In genomic region chr8:121089631-121090380, GRCm38 (mm10) we compare ENCODE assay signal across 16 mouse cellular contexts. TPM values are rescaled to one million over a fixed set of nuclear protein-coding genes. Genes with fewer than 3 reads are reported as not detected.
A peak's percentile ranks its signal among the peaks of the same experiment; 100 is the strongest.
DNase-seq lines count a peak whose midpoint lies in the region; ATAC-seq and TF ChIP-seq lines count a peak whose summit lies in the region.
"Had no signal": no experiment of that assay in that cellular context is flagged by ENCODE, and none has a peak within 500 bp of the region (broad histone marks: within the 10 kb centered on the region; RNA-seq: fewer than 3 reads in every experiment).

No protein-coding gene starts in this region.

- DNase-seq in embryo, embryonic 10.5 days (ENCODE audit: low spot score): peak; percentile 44
- DNase-seq in embryo, embryonic 9.5 days (ENCODE audit: extremely low spot score): no peak
- DNase-seq in midbrain, embryonic 10.5 days (ENCODE audit: low spot score): no peak
- no peak for DNase-seq in midbrain, postnatal 0 days (ENCODE audit: low spot score)
- DNase-seq in left cerebral cortex, postnatal 25 days (ENCODE audit: low spot score in 2 of 2): no peak
- DNase-seq: adrenal gland, adult 2 months; cerebellum, adult 11-12 months; kidney, adult 9 months had no signal

- no peak for TF ChIP-seq CTCF in midbrain, postnatal 0 days (IDR thresholded peaks at IDR 0.05)

- H3K9ac ChIP-seq in midbrain, postnatal 0 days (replicated peaks; ENCODE audit: low read length, poor library complexity, severe bottlenecking): no peak overlapping the region
- H3K9ac ChIP-seq in liver, embryonic 12.5 days: no peak overlapping the region
- peak overlapping the region; percentile 88 for H3K9ac ChIP-seq in stomach, embryonic 16.5 days (ENCODE audit: low read length)
- H3K9ac ChIP-seq in kidney, embryonic 15.5 days: no peak overlapping the region

- H3K4me2 ChIP-seq in midbrain, postnatal 0 days (ENCODE audit: low read depth, low read length, poor library complexity, severe bottlenecking): no peak overlapping the region
- 0 out of 2 replicates have a peak overlapping the region, but pooled peaks have one; percentile 36 for H3K4me2 ChIP-seq in liver, embryonic 12.5 days
- peak overlapping the region; percentile 67 for H3K4me2 ChIP-seq in stomach, embryonic 16.5 days (ENCODE audit: low read depth, low read length)
- no peak overlapping the region for H3K4me2 ChIP-seq in kidney, embryonic 15.5 days

- no peaks in the 10 kb centered on the region for H3K9me3 ChIP-seq in midbrain, embryonic 10.5 days (replicated peaks)
- H3K9me3 ChIP-seq in midbrain, postnatal 0 days (ENCODE audit: low read length): no peaks in the 10 kb centered on the region
- H3K9me3 ChIP-seq in liver, embryonic 12.5 days (replicated peaks): no peaks in the 10 kb centered on the region
- H3K9me3 ChIP-seq in stomach, embryonic 16.5 days (replicated peaks; ENCODE audit: control insufficient read depth, low read length): no peaks in the 10 kb centered on the region
- H3K9me3 ChIP-seq in kidney, embryonic 15.5 days (replicated peaks): no peaks in the 10 kb centered on the region

- WGBS in midbrain, embryonic 10.5 days: 4% methylated on average over 32 of the region's 32 CpGs
- 4% methylated on average over 32 of the region's 32 CpGs for WGBS in midbrain, postnatal 0 days
- 13% methylated on average over 32 of the region's 32 CpGs for WGBS in liver, embryonic 12.5 days (ENCODE audit: insufficient replicate concordance)
- 10% methylated on average over 32 of the region's 32 CpGs for WGBS in stomach, embryonic 16.5 days
- 7% methylated on average over 32 of the region's 32 CpGs for WGBS in kidney, embryonic 15.5 days

- peaks cover 98% of the 10 kb centered on the region for H3K27me3 ChIP-seq in midbrain, embryonic 10.5 days (ENCODE audit: low read depth, poor library complexity, severe bottlenecking)
- peaks cover 77% of the 10 kb centered on the region for H3K27me3 ChIP-seq in midbrain, postnatal 0 days (ENCODE audit: insufficient read depth, low read length)
- peaks cover 95% of the 10 kb centered on the region for H3K27me3 ChIP-seq in liver, embryonic 12.5 days (replicated peaks)
- H3K27me3 ChIP-seq in stomach, embryonic 16.5 days (ENCODE audit: control insufficient read depth, insufficient read depth, low read length): peaks cover 53% of the 10 kb centered on the region
- peaks cover 99% of the 10 kb centered on the region for H3K27me3 ChIP-seq in kidney, embryonic 15.5 days

- no peaks in the 10 kb centered on the region for H3K36me3 ChIP-seq in midbrain, embryonic 10.5 days
- no peaks in the 10 kb centered on the region for H3K36me3 ChIP-seq in midbrain, postnatal 0 days (ENCODE audit: insufficient read depth, low read length)
- no peaks in the 10 kb centered on the region for H3K36me3 ChIP-seq in liver, embryonic 12.5 days
- H3K36me3 ChIP-seq in stomach, embryonic 16.5 days (ENCODE audit: control insufficient read depth, insufficient read depth, low read length): no peaks in the 10 kb centered on the region; the same call in 1 of the 2 replicates
- no peaks in the 10 kb centered on the region for H3K36me3 ChIP-seq in kidney, embryonic 15.5 days

- intact Hi-C loops in left cerebral cortex, postnatal 25 days (cut with DNase I): loop anchor here (5.0 kb wide), 1 partner anchor 118 kb away; no protein-coding TSS in a partner anchor

- no peak for ATAC-seq in midbrain, postnatal 0 days (ENCODE audit: low FRiP score)
- ATAC-seq in liver, embryonic 12.5 days: no peak
- no peak for ATAC-seq in stomach, embryonic 16.5 days (ENCODE audit: insufficient read depth, low FRiP score)
- ATAC-seq in kidney, embryonic 15.5 days (replicated peaks; ENCODE audit: low FRiP score): no peak

- peaks cover 18% of the 10 kb centered on the region for H3K4me1 ChIP-seq in midbrain, embryonic 10.5 days
- H3K4me1 ChIP-seq in midbrain, postnatal 0 days (ENCODE audit: insufficient read depth, low read length): no peaks in the 10 kb centered on the region
- 0 out of 2 replicates have a peak, but pooled peaks cover 3% of the 10 kb centered on the region for H3K4me1 ChIP-seq in liver, embryonic 12.5 days
- peaks cover 8% of the 10 kb centered on the region; the same call in 1 of the 2 replicates for H3K4me1 ChIP-seq in stomach, embryonic 16.5 days (ENCODE audit: control insufficient read depth, insufficient read depth, low read length)
- H3K4me1 ChIP-seq in kidney, embryonic 15.5 days: peaks cover 26% of the 10 kb centered on the region

- no peak overlapping the region for H3K27ac ChIP-seq in midbrain, embryonic 10.5 days (replicated peaks)
- no peak overlapping the region for H3K27ac ChIP-seq in midbrain, postnatal 0 days (ENCODE audit: low read depth, low read length)
- H3K27ac ChIP-seq in liver, embryonic 12.5 days: no peak overlapping the region
- peak overlapping the region; percentile 77 for H3K27ac ChIP-seq in stomach, embryonic 16.5 days (ENCODE audit: low read length)
- no peak overlapping the region for H3K27ac ChIP-seq in kidney, embryonic 15.5 days
- H3K27ac ChIP-seq: macrophage had no signal

- 0 out of 2 replicates have a peak overlapping the region, but pooled peaks have one; percentile 6 for H3K4me3 ChIP-seq in midbrain, embryonic 10.5 days
- no peak overlapping the region for H3K4me3 ChIP-seq in midbrain, postnatal 0 days (ENCODE audit: low read depth, low read length)
- peak overlapping the region; percentile 9; the same call in 1 of the 2 replicates for H3K4me3 ChIP-seq in liver, embryonic 12.5 days
- H3K4me3 ChIP-seq in stomach, embryonic 16.5 days (replicated peaks; ENCODE audit: low read length): peak overlapping the region; percentile 70
- no peak overlapping the region for H3K4me3 ChIP-seq in kidney, embryonic 15.5 days (replicated peaks)
- H3K4me3 ChIP-seq: erythroblast, embryonic 14.5 days; myocyte had no signal

RNA-seq across cellular contexts. Expression of gene Foxf1, which starts 5.6 kb away (rescaled TPM):
- polyA plus RNA-seq in midbrain, embryonic 10.5 days (2016; fragmentation: Nextera tagmentation; extraction: Ambion mirVana): 0.17 and 1.1 TPM in 2 replicates
- 0.71 and 3.5 TPM in 2 replicates for total RNA-seq in midbrain, postnatal 0 days (2014; rRNA removed)
- polyA plus RNA-seq in midbrain, postnatal 0 days (2015; fragmentation: Nextera tagmentation; extraction: Ambion mirVana): 1.5 and 1.6 TPM in 2 replicates
- polyA plus RNA-seq in liver, embryonic 12.5 days (2016; fragmentation: Nextera tagmentation; extraction: Ambion mirVana): 14.9 and 16.9 TPM in 2 replicates
- 98.1 and 101 TPM in 2 replicates for polyA plus RNA-seq in stomach, embryonic 16.5 days (2015; fragmentation: Nextera tagmentation; extraction: Ambion mirVana)
- total RNA-seq in left cerebral cortex, postnatal 25 days (2021): 1 to 10 TPM in 1 of 2 experiments, under 1 TPM in 1; 0.87 to 1.1 TPM
- polyA plus RNA-seq in kidney, embryonic 15.5 days (2015; fragmentation: Nextera tagmentation; extraction: Ambion mirVana): 1.6 and 5.2 TPM in 2 replicates
- total RNA-seq: MEL had no signal
- polyA plus RNA-seq: erythroblast, embryonic 14.5 days; myocyte had no signal

RNA-seq across cellular contexts. Expression of gene Mthfsd, which starts 18.4 kb away (rescaled TPM):
- 66.3 and 66.8 TPM in 2 replicates for polyA plus RNA-seq in midbrain, embryonic 10.5 days (2016; fragmentation: Nextera tagmentation; extraction: Ambion mirVana)
- 53.4 and 67.1 TPM in 2 replicates for total RNA-seq in midbrain, postnatal 0 days (2014; rRNA removed)
- 34.6 and 37.2 TPM in 2 replicates for polyA plus RNA-seq in midbrain, postnatal 0 days (2015; fragmentation: Nextera tagmentation; extraction: Ambion mirVana)
- polyA plus RNA-seq in liver, embryonic 12.5 days (2016; fragmentation: Nextera tagmentation; extraction: Ambion mirVana): 30.5 and 32.4 TPM in 2 replicates
- polyA plus RNA-seq in stomach, embryonic 16.5 days (2015; fragmentation: Nextera tagmentation; extraction: Ambion mirVana): 51.1 and 57.5 TPM in 2 replicates
- total RNA-seq in left cerebral cortex, postnatal 25 days (2021): 10 to 100 TPM; 38.3 to 40.7 TPM
- 65.5 and 67.1 TPM in 2 replicates for polyA plus RNA-seq in kidney, embryonic 15.5 days (2015; fragmentation: Nextera tagmentation; extraction: Ambion mirVana)

RNA-seq across cellular contexts. Expression of gene Foxc2, which starts 26.2 kb away (rescaled TPM):
- 5.1 and 6.1 TPM in 2 replicates for polyA plus RNA-seq in midbrain, embryonic 10.5 days (2016; fragmentation: Nextera tagmentation; extraction: Ambion mirVana)
- total RNA-seq in midbrain, postnatal 0 days (2014; rRNA removed): 7.6 and 10.9 TPM in 2 replicates
- 2.6 and 2.8 TPM in 2 replicates for polyA plus RNA-seq in midbrain, postnatal 0 days (2015; fragmentation: Nextera tagmentation; extraction: Ambion mirVana)
- 0.94 and 1.2 TPM in 2 replicates for polyA plus RNA-seq in liver, embryonic 12.5 days (2016; fragmentation: Nextera tagmentation; extraction: Ambion mirVana)
- 0.12 and 0.14 TPM in 2 replicates for polyA plus RNA-seq in stomach, embryonic 16.5 days (2015; fragmentation: Nextera tagmentation; extraction: Ambion mirVana)
- total RNA-seq in left cerebral cortex, postnatal 25 days (2021): 1 to 10 TPM; 1.8 to 2.1 TPM
- 40.8 and 42.3 TPM in 2 replicates for polyA plus RNA-seq in kidney, embryonic 15.5 days (2015; fragmentation: Nextera tagmentation; extraction: Ambion mirVana)
- polyA plus RNA-seq: erythroblast, embryonic 14.5 days; macrophage had no signal

RNA-seq across cellular contexts. Expression of gene Foxl1, which starts 37.9 kb away (rescaled TPM):
- 1.1 TPM in 2 replicates for polyA plus RNA-seq in midbrain, embryonic 10.5 days (2016; fragmentation: Nextera tagmentation; extraction: Ambion mirVana)
- total RNA-seq in midbrain, postnatal 0 days (2014; rRNA removed): 0.09 and 0.22 TPM in 2 replicates
- polyA plus RNA-seq in midbrain, postnatal 0 days (2015; fragmentation: Nextera tagmentation; extraction: Ambion mirVana): 0.12 and 0.20 TPM in 2 replicates
- 0.35 and 0.41 TPM in 2 replicates for polyA plus RNA-seq in liver, embryonic 12.5 days (2016; fragmentation: Nextera tagmentation; extraction: Ambion mirVana)
- polyA plus RNA-seq in stomach, embryonic 16.5 days (2015; fragmentation: Nextera tagmentation; extraction: Ambion mirVana): 3.4 and 4.0 TPM in 2 replicates
- total RNA-seq in left cerebral cortex, postnatal 25 days (2021): under 1 TPM; 0.16 to 0.30 TPM
- polyA plus RNA-seq in kidney, embryonic 15.5 days (2015; fragmentation: Nextera tagmentation; extraction: Ambion mirVana): 6.7 and 6.9 TPM in 2 replicates
- total RNA-seq: layer of hippocampus, postnatal 14 days had no signal
- polyA plus RNA-seq: erythroblast, embryonic 14.5 days; macrophage had no signal

Comparison
In these comparisons a context has a peak if more than half of its experiments do, and no peak if none do; other contexts are left out.
1. H3K4me3 ChIP-seq: peak in midbrain, embryonic 10.5 days (single experiment), liver, embryonic 12.5 days (single experiment) and stomach, embryonic 16.5 days (single experiment); none in midbrain, postnatal 0 days (single experiment) and kidney, embryonic 15.5 days (single experiment).
2. H3K4me2 ChIP-seq: peak in liver, embryonic 12.5 days (single experiment) and stomach, embryonic 16.5 days (single experiment); none in midbrain, postnatal 0 days (single experiment) and kidney, embryonic 15.5 days (single experiment).